Mouse (Mus musculus) intestine, postnatal 0 days (tissue): ENCODE measurements around the gene Dock9. TPM values are rescaled to one million over a fixed set of nuclear protein-coding genes. Genes with fewer than 3 reads are reported as not detected.
A peak's percentile ranks its signal among the peaks of the same experiment; 100 is the strongest.

Source experiments
- ATAC-seq: fragments of 200-750 bp; cut with Nextera tagmentation; 2 replicates; pipeline ENCODE4 v1.8.0; 2017; ENCODE audit warnings: mild to moderate bottlenecking, moderate TSS enrichment, moderate library complexity
- H3K27ac ChIP-seq: fragments of 300-500 bp; sonication (generic); 2 replicates; pipeline ENCODE4 v1.5.1; 2014; ENCODE audit warnings: mild to moderate bottlenecking, low read depth, low read length, moderate library complexity
- H3K27me3 ChIP-seq: fragments of 300-500 bp; sonication (generic); replicated peaks from 2 replicates; pipeline ENCODE4 v1.6.1; 2014; ENCODE audit warnings: low read length, mixed read lengths; ENCODE audit not compliant: control insufficient read depth, insufficient read depth
- H3K36me3 ChIP-seq: fragments of 300-500 bp; sonication (generic); 2 replicates; pipeline ENCODE4 v1.6.1; 2014; ENCODE audit warnings: mild to moderate bottlenecking, moderate library complexity; ENCODE audit not compliant: control insufficient read depth, insufficient read depth
- H3K4me1 ChIP-seq: fragments of 300-500 bp; sonication (generic); replicated peaks from 2 replicates; pipeline ENCODE4 v1.6.1; 2014; ENCODE audit warnings: antibody characterized with exemption, low read length, mixed read lengths; ENCODE audit not compliant: control insufficient read depth, insufficient read depth
- H3K4me2 ChIP-seq: fragments of 300-500 bp; sonication (generic); replicated peaks from 2 replicates; pipeline ENCODE4 v1.6.1; 2014; ENCODE audit warnings: low read depth, mild to moderate bottlenecking, moderate library complexity
- H3K4me3 ChIP-seq: fragments of 300-500 bp; sonication (generic); 2 replicates; pipeline ENCODE4 v1.5.1; 2014; ENCODE audit warnings: low read depth, low read length
- H3K9ac ChIP-seq: fragments of 300-500 bp; sonication (generic); 2 replicates; pipeline ENCODE4 v1.6.1; 2014; ENCODE audit warnings: mild to moderate bottlenecking, low read depth, low read length
- H3K9me3 ChIP-seq: fragments of 300-500 bp; sonication (generic); 2 replicates; pipeline ENCODE4 v1.6.1; 2016; ENCODE audit warnings: mixed run types; ENCODE audit not compliant: control insufficient read depth
- CTCF ChIP-seq: sonication (generic); IDR thresholded peaks from 2 replicates; pipeline ENCODE4 v1.5.1; 2016; ENCODE audit warnings: low read depth, mild to moderate bottlenecking, control low read depth, antibody characterized with exemption, moderate library complexity
- WGBS: fragments of 180-500 bp; shearing (Covaris S2); extraction: QIAGEN DNeasy Blood & Tissue Kit; methylation state at CpG from one replicate; pipeline ENCODE4 v1.1.7; 2014; 5-methylcytosine and 5-hydroxymethylcytosine counted together
- polyA plus RNA-seq: library from polyadenylated mRNA; unstranded; fragments of >200 nt; fragmentation: Nextera tagmentation; extraction: Ambion mirVana; gene quantifications from 2 replicates; pipeline ENCODE4 v1.2.1, GENCODE M21; 2015

Dock9 gene
- polyA plus RNA-seq, 1 experiment from 2014 or later = 6.2 TPM

DNA sequence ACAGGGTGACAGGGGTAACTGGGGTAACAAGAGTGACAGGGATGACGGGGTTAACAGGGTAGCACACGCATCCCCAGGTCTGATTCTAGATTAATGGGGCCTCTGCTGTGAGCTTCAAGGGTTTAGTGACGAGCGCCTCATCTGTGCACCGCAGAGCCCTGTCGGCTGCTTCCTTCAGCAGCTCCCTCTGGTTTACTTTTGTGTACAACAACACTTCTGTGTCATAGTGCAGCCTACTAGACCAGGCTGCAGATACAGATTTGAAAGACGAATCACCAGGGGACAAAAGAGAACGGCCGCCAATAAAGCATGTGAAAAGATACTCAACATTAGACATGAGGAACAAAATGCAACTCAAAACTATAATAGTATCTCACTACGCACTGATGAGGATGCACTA lies 48.6 kb downstream of the Dock9 start:
- H3K4me3 ChIP-seq = no peak overlapping the region
- H3K27ac ChIP-seq = no peak overlapping the region
- no peaks in the 10 kb centered on the region for H3K9me3 ChIP-seq
- no peaks in the 10 kb centered on the region for H3K4me1 ChIP-seq
- H3K4me2 ChIP-seq = no peak overlapping the region
- H3K9ac ChIP-seq = no peak overlapping the region
- WGBS = 71% methylated on average over 10 of the region's 10 CpGs
- no peak; the same call in 1 of the 2 replicates for TF ChIP-seq CTCF
- H3K36me3 ChIP-seq = no peaks in the 10 kb centered on the region; the same call in 1 of the 2 replicates
- no peak for ATAC-seq
- no peaks in the 10 kb centered on the region for H3K27me3 ChIP-seq

DNA sequence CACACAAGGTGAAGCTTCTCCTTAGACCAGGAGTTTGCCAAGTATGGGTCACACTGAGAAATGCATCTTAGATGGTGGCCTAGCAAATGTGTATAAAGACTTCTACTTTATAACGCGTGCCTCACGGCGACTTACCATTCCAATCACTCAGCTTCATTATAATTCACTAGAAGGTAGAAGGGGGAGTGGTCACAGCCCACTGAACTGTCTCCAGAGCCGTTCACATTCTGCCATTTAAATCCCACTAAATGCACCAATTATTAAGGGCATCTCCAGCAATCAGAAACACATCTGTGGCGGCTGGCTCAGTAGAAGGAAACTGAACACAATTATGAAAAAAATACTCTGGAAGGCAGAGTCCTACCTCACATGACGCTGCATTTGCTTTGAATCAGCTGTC lies 50.3 kb downstream of the Dock9 start:
- H3K36me3 ChIP-seq = no peaks in the 10 kb centered on the region; the same call in 1 of the 2 replicates
- H3K9ac ChIP-seq = no peak overlapping the region
- H3K27ac ChIP-seq = no peak overlapping the region
- no peaks in the 10 kb centered on the region for H3K9me3 ChIP-seq
- H3K4me2 ChIP-seq = no peak overlapping the region
- TF ChIP-seq CTCF = no peak
- no peaks in the 10 kb centered on the region for H3K4me1 ChIP-seq
- ATAC-seq = no peak
- 77% methylated on average over 7 of the region's 7 CpGs for WGBS
- H3K27me3 ChIP-seq = no peaks in the 10 kb centered on the region
- no peak overlapping the region for H3K4me3 ChIP-seq

DNA sequence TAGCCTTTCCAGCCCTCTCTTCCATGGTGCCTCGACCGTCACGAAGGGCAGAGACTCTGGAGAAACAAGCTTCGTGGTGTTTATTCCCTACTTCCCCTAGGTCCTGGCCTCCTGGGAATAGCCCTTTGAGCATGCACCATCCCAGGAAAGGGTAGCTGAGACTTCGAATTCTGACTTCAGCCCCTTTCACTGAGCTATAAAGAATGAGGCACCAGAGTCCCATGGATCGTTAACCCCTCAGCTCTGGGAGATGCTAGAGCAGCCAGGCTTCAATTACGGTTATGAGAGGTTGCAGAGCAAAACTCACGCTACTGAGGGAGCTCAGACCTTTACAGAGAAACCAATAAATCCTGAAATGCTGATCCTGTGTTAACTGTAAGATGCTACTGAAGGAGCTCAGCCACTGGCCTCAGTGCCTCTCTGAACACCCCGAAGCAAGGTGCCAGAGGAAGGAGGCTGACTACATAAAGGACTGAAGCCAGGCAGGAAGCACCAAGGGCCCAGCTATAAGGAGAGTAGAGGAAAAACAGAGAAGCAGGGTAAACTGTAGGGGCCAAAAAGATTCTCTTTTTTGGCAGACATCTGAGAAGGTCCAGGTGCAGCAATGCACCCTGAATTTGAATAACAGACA lies 53.7 kb downstream of the Dock9 start:
- H3K36me3 ChIP-seq = no peaks in the 10 kb centered on the region; the same call in 1 of the 2 replicates
- H3K27ac ChIP-seq = no peak overlapping the region
- no peaks in the 10 kb centered on the region for H3K9me3 ChIP-seq
- no peak for TF ChIP-seq CTCF
- H3K4me1 ChIP-seq = no peaks in the 10 kb centered on the region
- no peak for ATAC-seq
- WGBS = 69% methylated on average over 9 of the region's 9 CpGs
- no peak overlapping the region for H3K4me3 ChIP-seq
- no peak overlapping the region for H3K4me2 ChIP-seq
- H3K27me3 ChIP-seq = no peaks in the 10 kb centered on the region
- no peak overlapping the region for H3K9ac ChIP-seq

DNA sequence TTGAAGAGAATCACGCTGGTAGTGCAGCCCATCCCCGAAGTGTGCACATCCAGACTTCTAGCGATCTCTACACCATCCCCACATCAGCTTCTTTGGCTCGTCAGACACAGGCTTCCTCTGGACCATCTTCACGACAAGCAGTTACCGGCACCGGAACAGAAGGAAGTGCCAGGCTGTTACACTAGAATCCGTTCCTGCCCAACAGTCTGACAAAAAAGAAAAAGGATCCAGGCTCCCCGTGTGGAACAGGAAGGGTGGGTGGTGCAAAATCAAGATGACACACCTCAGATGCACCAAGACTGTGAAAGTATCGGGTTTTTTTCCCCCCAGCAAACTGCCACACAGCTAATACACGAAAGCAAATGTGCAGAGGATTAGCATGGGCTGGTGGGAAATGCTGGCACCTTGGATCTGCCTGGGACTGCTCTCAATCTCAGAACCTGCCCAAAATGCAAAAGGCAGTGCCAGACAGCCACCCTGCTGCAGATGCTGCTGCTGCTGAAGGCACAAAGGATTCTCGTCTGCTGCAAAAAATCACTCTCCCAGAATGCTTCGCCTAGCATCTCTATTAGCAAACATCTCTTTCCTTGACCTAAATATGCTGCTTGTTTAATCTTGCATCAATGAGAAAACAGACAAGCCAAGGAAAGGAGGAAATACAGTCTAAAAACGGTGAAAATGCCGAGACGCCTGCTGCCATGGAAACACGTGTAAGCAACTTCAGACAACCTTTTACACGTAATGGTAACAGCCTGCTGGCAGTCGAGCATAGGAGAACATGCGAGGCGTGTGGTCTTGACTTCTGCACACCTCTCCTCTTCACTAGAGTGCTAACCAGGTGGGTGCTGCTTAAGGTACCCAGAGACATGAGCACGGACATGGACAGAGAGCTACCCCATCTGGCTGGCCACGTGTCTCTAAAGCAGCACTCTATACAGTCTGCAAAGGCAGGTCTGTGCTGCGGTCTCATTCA lies 58.9 kb downstream of the Dock9 start:
- H3K27ac ChIP-seq = no peak overlapping the region
- ATAC-seq = no peak

DNA sequence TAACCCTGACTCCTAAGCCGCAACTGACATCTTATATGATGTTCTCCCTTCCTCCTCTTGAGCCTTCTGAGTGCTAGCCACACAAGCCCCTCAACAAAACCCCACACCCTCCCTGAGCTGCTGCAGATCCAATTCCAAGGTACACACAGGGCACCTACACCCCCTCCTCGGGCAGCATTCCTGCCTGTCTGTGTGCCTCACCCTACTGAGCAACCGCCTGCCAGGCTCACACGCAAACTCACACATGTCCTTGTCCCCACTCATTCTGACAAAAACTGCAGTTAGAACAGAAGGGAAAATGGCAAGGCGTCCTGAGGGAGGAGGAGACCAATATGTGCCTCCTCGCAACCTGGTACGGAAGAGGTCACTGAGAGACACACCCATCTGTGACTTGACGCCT lies 60.4 kb downstream of the Dock9 start:
- Histone ChIP-seq H3K4me3 (no peak overlapping the region), H3K27me3 (no peaks in the 10 kb centered on the region), H3K27ac (no peak overlapping the region), H3K36me3 (no peaks in the 10 kb centered on the region), H3K9me3 (no peaks in the 10 kb centered on the region), H3K9ac (no peak overlapping the region), H3K4me1 (no peaks in the 10 kb centered on the region), H3K4me2 (no peak overlapping the region)
- TF ChIP-seq CTCF = no peak
- WGBS = 80% methylated on average over 8 of the region's 8 CpGs
- ATAC-seq = no peak

More for the DNA sequence above, 58.9 kb downstream of the Dock9 start:
- no peak for TF ChIP-seq CTCF
- H3K4me1 ChIP-seq = no peaks in the 10 kb centered on the region
- WGBS = 54% methylated on average over 24 of the region's 24 CpGs
- no peak overlapping the region for H3K4me3 ChIP-seq
- no peaks in the 10 kb centered on the region for H3K36me3 ChIP-seq
- H3K27me3 ChIP-seq = no peaks in the 10 kb centered on the region
- H3K9ac ChIP-seq = no peak overlapping the region
- no peaks in the 10 kb centered on the region for H3K9me3 ChIP-seq
- no peak overlapping the region; the same call in 1 of the 2 replicates for H3K4me2 ChIP-seq

DNA sequence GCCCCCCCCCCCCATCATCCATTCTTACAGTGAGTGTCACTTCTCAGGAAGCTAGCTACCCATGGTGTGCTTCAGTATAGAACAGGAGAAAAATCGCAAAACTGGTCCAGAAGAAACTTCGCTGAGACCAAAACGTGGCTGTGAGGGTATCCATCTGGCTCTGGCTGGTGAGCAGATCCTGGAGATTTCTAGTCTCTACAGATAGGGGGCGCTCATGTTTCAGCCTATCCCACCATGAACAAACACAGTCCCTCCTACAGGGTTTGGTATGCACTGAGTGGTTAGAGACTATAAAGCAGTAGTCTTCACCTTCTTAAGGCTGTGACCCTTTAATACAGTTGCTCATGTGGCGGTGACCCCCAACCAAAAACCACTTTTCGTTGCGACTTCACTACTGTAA lies 62.0 kb downstream of the Dock9 start:
- peak; percentile 69 for TF ChIP-seq CTCF

More for the DNA sequence above, 62.0 kb downstream of the Dock9 start:
- no peak overlapping the region for H3K4me2 ChIP-seq
- H3K9ac ChIP-seq = no peak overlapping the region
- no peak for ATAC-seq
- no peaks in the 10 kb centered on the region for H3K27me3 ChIP-seq
- H3K4me3 ChIP-seq = no peak overlapping the region
- no peaks in the 10 kb centered on the region for H3K36me3 ChIP-seq
- WGBS = 57% methylated on average over 7 of the region's 7 CpGs
- no peaks in the 10 kb centered on the region for H3K4me1 ChIP-seq
- no peaks in the 10 kb centered on the region for H3K9me3 ChIP-seq
- no peak overlapping the region for H3K27ac ChIP-seq
